Comparison of ENCODE assay signal across 21 mouse cellular contexts in genomic region chr2:130791722-130792121, GRCm38 (mm10).
DNase-seq lines count a peak whose midpoint lies in the region; ATAC-seq lines count a peak whose summit lies in the region.
"Had no signal": no experiment of that assay in that cellular context is flagged by ENCODE, and none has a peak within 500 bp of the region (broad histone marks: within the 10 kb centered on the region; RNA-seq: fewer than 3 reads in every experiment).

No protein-coding gene starts in this region.

- DNase-seq in kidney, adult 9 months, result peak; percentile 34
- DNase-seq in lung, postnatal 36 days, result peak; percentile 10
- no peak for DNase-seq in lung, postnatal 10 days
- peak; percentile 86 for DNase-seq in cerebellum, adult 8-10 months
- DNase-seq in cerebellum, postnatal 36 days, result peak; percentile 84 to 86
- DNase-seq in B cell, adult 2 months, result no peak
- DNase-seq in midbrain, embryonic 10.5 days (ENCODE audit: low spot score), result no peak
- DNase-seq: adrenal gland, adult 8-10 months; gastrocnemius, postnatal 10 days; lung, postnatal 14 days; right cerebral cortex, postnatal 25 days; thymus, adult 18-20 months had no signal

- 93% methylated on average over 7 of the region's 7 CpGs for whole genome bisulfite sequencing in kidney, embryonic 15.5 days
- 95% methylated on average over 7 of the region's 7 CpGs for WGBS in midbrain, embryonic 10.5 days

- H3K36me3 ChIP-seq in kidney, embryonic 15.5 days, result peaks cover 63% of the 10 kb centered on the region
- H3K36me3 ChIP-seq in midbrain, embryonic 10.5 days, result peaks cover 40% of the 10 kb centered on the region

- H3K4me1 ChIP-seq in kidney, embryonic 15.5 days, result no peaks in the 10 kb centered on the region
- H3K4me1 ChIP-seq in midbrain, embryonic 10.5 days, result no peaks in the 10 kb centered on the region
- H3K4me1 ChIP-seq: forebrain, embryonic 12.5 days; heart, embryonic 15.5 days; liver, embryonic 15.5 days had no signal

- no peak overlapping the region for H3K27ac ChIP-seq in kidney, embryonic 15.5 days
- H3K27ac ChIP-seq in midbrain, embryonic 10.5 days (replicated peaks), result no peak overlapping the region
- H3K27ac ChIP-seq: forebrain, embryonic 12.5 days; heart, adult 2 months; heart, embryonic 15.5 days; hindbrain, postnatal 0 days; left cerebral cortex, adult 2 months; liver, embryonic 15.5 days had no signal

- H3K4me3 ChIP-seq in kidney, embryonic 15.5 days (replicated peaks), result no peak overlapping the region
- no peak overlapping the region for H3K4me3 ChIP-seq in midbrain, embryonic 10.5 days
- H3K4me3 ChIP-seq: forebrain, embryonic 12.5 days; heart, adult 2 months; heart, embryonic 15.5 days; left cerebral cortex, adult 2 months; liver, embryonic 15.5 days; megakaryocyte, embryonic 14.5 days had no signal

- H3K9ac ChIP-seq in kidney, embryonic 15.5 days, result no peak overlapping the region
- H3K9ac ChIP-seq: forebrain, embryonic 12.5 days; heart, embryonic 15.5 days; liver, embryonic 15.5 days had no signal

- no peaks in the 10 kb centered on the region for H3K27me3 ChIP-seq in kidney, embryonic 15.5 days
- H3K27me3 ChIP-seq in midbrain, embryonic 10.5 days (ENCODE audit: low read depth, poor library complexity, severe bottlenecking), result no peaks in the 10 kb centered on the region
- H3K27me3 ChIP-seq: forebrain, embryonic 12.5 days; heart, embryonic 15.5 days; liver, embryonic 15.5 days; megakaryocyte, embryonic 14.5 days had no signal

- H3K9me3 ChIP-seq in kidney, embryonic 15.5 days (replicated peaks), result no peaks in the 10 kb centered on the region
- no peaks in the 10 kb centered on the region for H3K9me3 ChIP-seq in midbrain, embryonic 10.5 days (replicated peaks)
- H3K9me3 ChIP-seq: forebrain, embryonic 12.5 days; heart, embryonic 15.5 days; liver, embryonic 15.5 days; megakaryocyte, embryonic 14.5 days had no signal

- no peak for ATAC-seq in kidney, embryonic 15.5 days (replicated peaks; ENCODE audit: low FRiP score)
- ATAC-seq: hindbrain, postnatal 0 days; intestine, postnatal 0 days had no signal

- H3K4me2 ChIP-seq in kidney, embryonic 15.5 days, result no peak overlapping the region
- H3K4me2 ChIP-seq: forebrain, embryonic 12.5 days; heart, embryonic 15.5 days; liver, embryonic 15.5 days had no signal

Comparison
In these comparisons a context has a peak if more than half of its experiments do, and no peak if none do; other contexts are left out.
1. DNase-seq: peak in kidney, adult 9 months (single experiment), lung, postnatal 36 days (single experiment), cerebellum, adult 8-10 months (single experiment) and cerebellum, postnatal 36 days (2 of 2); none in lung, postnatal 10 days (single experiment), B cell, adult 2 months (0 of 2) and midbrain, embryonic 10.5 days (single experiment).